Mouse (Mus musculus) T-helper 1 cell (primary cell): Measurements from ENCODE around the gene Ephx1.
"Not testable (repeated sequence)": the region's sequence is repeated elsewhere in the genome, so short reads cannot be mapped to it uniquely, and the experiment has no call there.

Source experiments
- in situ Hi-C: fragments of 300-600 bp; cut with MboI, MseI; formaldehyde crosslinking; loops from one replicate; pipeline ENCODE4 v1.15.1; 2025; ENCODE audit warnings: high pct_unique_total_duplicates

The Ephx1 gene

DNA sequence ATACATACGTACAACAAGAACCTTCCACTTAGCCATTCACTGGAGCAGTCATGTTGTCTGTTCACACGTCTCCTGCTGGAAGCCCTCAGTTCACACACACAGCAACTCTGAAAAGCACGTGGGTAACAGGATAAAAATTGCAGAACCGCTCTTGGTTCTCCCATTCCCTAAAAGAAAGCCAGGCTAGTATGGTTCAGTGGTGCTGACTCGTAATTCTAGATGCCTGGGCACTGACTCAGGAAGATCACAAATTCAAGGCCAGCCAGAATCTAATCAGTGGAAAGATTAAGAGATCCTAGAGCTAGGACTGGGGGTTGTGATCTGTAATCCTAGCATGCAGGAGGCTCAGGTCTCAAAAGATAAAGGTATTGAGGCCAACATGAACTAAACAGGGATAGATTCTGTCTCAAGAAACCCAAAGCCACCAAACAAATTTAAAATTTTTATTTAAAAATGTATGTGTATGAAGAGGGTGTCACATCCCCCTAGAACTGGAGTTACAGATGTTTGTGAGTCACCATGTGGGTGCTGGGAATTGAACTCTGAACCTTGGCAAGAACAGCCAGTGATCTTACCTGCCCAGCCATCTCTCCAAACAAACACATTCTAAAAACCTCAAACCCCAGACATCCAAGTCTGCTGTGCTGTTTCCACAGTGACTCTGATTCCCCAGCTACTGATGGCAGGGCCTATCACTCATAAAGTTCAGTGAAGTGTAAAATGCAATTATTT, at the start of gene Ephx1:
Gene Ephx1, minus strand, starts transcription at position 149 of the 732 bp plus-strand sequence.
- in situ Hi-C loops, result no loop called here

- in situ Hi-C loops, result loop anchor here (25.0 kb wide), 1 partner anchor 468 kb away; no protein-coding TSS in a partner anchor
Observed at GRCm38 (mm10) chr1:181069671-181070070, 49.0 kb upstream of the Ephx1 start.

GRCm38 (mm10) chr1:181068344-181068743, 47.6 kb upstream of the Ephx1 start:
- in situ Hi-C loops, result loop anchor here (25.0 kb wide), 1 partner anchor 469 kb away; no protein-coding TSS in a partner anchor

DNA sequence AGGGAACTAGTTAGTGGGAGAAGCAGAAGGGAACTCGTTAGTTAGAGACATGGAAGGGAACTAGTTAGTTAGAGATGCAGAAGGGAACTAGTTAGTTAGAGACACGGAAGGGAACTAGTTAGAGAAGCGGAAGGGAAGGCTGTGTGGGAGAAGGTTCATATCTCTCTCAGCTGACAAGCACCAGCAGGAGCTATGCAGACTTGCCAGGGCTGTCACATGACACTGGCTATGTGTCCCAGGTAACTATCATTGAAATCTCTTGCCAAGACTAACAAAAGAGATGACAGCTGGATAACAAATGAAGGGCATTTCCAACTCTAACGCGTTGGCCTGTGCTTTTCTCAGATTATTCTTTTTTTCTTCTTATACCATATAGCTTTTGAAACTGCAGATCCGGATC, 43.9 kb upstream of the Ephx1 start:
- in situ Hi-C loops, result loop anchor here (25.0 kb wide), 1 partner anchor 473 kb away; no protein-coding TSS in a partner anchor

DNA sequence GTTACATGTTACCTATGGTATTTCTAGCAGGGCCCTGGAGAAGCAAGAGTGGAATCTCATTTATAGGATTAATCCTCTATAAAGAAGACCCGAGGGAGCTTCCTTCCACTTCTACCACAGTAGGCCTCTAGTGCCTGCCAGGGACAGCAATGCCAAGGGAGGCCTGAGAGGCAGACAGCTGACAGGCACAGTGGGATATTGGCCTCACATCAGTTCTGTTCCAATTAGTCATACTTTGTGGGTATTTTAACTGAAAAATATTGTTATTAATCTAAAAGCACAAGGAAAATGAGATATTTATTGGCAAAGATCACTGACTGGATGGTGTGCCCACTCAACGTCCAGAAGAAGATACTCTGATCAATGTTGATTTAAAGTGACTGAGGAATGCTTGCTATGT, 43.3 kb upstream of the Ephx1 start:
- in situ Hi-C loops, result loop anchor here (25.0 kb wide), 1 partner anchor 473 kb away; no protein-coding TSS in a partner anchor

- in situ Hi-C loops, result loop anchor here (25.0 kb wide), 1 partner anchor 475 kb away; no protein-coding TSS in a partner anchor
Observed at GRCm38 (mm10) chr1:181061784-181062485, 41.2 kb upstream of the Ephx1 start.

- in situ Hi-C loops, result loop anchor here (25.0 kb wide), 1 partner anchor 484 kb away; no protein-coding TSS in a partner anchor
Observed at GRCm38 (mm10) chr1:181052898-181053297, 32.2 kb upstream of the Ephx1 start.

DNA sequence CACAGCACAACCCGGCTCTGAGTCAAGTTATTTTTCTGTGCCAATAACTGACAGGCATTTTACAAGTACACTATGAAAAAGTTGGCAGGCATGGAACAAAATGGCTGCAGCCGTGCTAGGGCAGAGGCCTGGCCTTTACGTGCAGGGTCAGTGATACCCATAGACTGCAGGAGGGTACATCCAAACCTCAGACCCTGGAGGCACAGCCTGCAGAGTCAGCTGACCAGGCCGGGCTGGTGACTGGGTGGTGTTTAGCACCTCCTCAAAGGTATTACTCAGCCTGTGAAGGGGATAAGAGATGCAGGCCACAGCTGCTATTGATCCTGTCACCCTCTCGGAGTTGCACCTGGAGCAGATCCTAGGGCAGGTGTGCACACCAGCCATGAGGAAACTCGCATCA, 30.2 kb upstream of the Ephx1 start, which contains the start of gene 9130409I23Rik:
Gene 9130409I23Rik, plus strand, starts transcription at position 301 of the 400 bp plus-strand sequence.
- in situ Hi-C loops, result loop anchor here (25.0 kb wide), 1 partner anchor 486 kb away; no protein-coding TSS in a partner anchor

- in situ Hi-C loops, result no loop called here
Observed at GRCm38 (mm10) chr1:181049328-181049842, 28.7 kb upstream of the Ephx1 start.

DNA sequence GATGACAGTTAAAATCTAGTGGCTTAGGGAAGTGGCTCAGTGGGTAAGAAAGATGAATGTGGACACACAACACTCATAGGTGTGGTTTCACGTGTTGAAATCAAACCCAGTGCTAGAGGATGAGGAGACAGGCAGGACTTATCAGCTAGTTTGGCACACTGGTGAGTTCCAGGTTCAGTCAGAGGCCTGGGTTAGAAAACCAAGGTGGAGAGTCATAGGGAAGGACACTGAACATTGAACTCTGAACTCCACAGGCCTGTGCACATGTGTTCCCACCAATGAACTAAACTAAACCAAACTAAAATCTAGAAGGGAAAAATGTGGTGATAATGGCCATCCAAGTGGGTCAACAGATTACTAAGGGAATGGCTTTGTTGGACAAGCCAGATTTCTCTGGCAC, 26.8 kb upstream of the Ephx1 start:
- in situ Hi-C loops, result no loop called here

DNA sequence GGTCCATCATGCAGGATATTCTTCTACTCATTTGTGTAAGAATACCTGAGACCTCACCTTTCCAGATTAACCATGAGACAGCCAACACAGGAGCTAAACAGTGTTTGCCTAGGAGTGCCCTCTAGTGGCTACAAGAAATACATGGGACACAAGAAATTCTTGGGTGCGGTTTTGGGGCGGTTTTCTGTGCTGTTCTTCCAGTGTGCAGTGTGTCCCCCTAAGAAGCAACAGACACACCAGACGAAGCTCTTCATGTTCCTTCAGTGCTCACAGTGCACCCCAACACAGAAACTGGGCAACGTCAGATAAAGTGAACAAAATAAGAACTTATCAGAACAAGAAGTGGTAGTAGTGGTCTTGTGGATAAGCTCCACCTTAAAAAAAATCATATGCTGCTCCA, 18.9 kb upstream of the Ephx1 start:
- in situ Hi-C loops, result no loop called here

DNA sequence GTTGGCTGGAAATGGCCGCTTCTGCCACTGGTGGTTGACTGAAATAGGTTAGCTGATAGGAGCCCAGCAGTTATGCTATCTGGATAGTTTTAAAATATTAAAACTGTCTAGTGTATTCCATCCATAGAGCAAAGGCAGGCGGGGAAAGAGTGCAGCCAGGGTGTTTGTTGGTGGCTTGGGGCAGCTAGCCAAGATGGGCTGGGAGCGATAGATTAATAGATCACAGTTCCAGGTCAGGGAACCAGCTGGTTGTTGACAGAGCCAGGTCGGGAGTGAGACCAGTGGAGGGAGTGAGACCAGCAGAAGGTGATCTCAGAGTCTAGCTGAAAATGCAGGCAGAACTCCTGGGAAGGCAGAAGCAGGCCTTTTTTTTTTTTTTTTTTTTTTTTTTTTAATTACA, 16.9 kb upstream of the Ephx1 start:
- in situ Hi-C loops, result no loop called here

DNA sequence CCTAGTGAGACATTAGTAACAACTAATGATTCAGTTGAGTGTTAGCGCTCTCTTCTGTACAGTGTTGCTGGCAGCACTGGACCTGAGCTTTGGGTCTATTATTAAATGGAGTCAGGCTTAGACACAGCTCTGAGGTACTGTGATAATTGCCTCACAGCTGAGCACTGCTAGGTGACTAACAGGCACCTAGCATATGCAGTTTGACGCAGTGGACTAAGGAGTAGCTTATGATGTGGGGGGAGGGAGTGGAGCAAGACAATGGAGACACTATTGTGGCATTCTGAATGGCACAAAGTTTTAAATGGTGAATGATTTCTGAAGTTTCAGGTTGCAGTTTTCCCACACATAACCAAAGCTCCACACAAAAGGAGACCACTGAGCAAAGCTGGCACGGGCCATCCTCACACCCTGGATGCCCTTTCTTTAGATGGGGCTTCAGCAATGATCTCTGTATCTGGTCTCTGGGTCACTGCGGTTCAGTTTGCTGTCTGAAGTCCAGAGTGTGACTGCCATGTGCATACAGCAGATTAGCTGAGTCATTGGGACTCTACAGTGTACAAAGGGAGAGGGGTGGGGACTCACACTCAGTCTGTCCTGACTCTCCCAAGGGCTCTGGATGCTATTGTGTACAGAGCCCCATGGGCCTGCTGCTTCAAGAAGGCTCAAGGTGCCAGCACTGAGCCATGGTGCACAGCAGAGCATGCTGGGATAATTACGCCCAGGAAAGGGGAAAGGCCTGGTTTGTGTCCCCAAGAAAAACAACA, 14.5 kb upstream of the Ephx1 start:
- in situ Hi-C loops, result not testable (repeated sequence)

- in situ Hi-C loops, result no loop called here
Observed at GRCm38 (mm10) chr1:181022265-181022664, 1.6 kb upstream of the Ephx1 start.

GRCm38 (mm10) chr1:181021488-181021865, 773 bp upstream of the Ephx1 start:
- in situ Hi-C loops, result no loop called here

- in situ Hi-C loops, result loop anchor here (10.0 kb wide), 1 partner anchor 827 kb away; the partner anchor contains the start of gene Lbr
Observed at GRCm38 (mm10) chr1:181017890-181018420, 2.7 kb downstream of the Ephx1 start.

GRCm38 (mm10) chr1:181017212-181017711, 3.4 kb downstream of the Ephx1 start:
- in situ Hi-C loops, result loop anchor here (10.0 kb wide), 1 partner anchor 828 kb away; the partner anchor contains the start of gene Lbr

DNA sequence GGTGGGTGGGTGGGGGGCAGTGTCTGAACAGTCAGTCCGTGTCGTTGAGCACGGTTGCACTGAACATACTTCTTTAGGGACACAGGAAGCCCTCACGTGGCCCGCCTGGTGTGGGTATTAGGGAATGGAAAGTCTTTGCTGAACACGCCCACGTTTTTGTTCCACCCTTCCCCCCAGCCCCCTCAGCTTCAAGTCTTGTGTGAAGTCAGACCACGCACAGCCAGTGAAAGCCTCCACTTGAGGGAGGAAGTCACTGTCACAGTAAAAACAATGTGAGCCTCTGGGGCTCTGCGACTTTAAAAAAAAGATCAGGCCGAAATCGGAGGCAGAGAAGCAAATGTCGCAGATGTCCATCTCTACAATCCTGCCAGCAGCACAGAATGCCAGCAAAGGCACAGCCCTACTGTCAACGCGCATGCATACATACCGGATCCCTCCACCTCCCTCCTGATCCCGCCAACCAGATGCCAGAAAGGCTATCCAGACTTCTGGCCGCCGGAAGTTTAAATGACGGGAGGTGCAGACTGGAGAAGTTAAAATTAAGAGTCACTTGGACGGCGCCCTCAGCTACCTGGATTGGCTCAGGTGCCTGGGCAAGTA, 4.1 kb downstream of the Ephx1 start:
- in situ Hi-C loops, result loop anchor here (10.0 kb wide), 1 partner anchor 828 kb away; the partner anchor contains the start of gene Lbr

GRCm38 (mm10) chr1:181016045-181016444, 4.7 kb downstream of the Ephx1 start:
- in situ Hi-C loops, result loop anchor here (10.0 kb wide), 1 partner anchor 829 kb away; the partner anchor contains the start of gene Lbr

DNA sequence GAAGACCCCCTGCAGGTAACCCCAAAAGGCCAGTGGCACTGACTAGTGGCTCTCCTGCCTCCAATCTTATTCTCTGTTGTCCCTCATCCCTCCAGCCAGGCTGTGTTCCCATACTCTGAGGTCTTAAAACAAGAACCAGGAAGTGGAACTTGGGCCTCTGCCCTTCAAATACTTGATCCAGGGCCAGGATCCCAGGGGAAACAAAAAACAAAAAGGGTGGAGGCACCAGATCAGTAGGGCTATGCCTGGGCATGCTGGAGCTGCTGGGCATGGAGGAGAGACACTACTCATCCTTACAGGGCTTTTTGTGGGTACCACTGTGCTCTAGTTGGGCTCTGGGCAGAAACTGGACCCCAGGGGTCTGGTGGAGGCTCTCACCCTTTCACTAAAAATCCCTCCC, 5.1 kb downstream of the Ephx1 start:
- in situ Hi-C loops, result loop anchor here (10.0 kb wide), 1 partner anchor 829 kb away; the partner anchor contains the start of gene Lbr
